Mouse (Mus musculus): ENCODE measurements around the gene Pla2r1.

The Pla2r1 gene

GRCm38 (mm10) chr2:60404763-60405162 lies 148.3 kb downstream of the Pla2r1 start:
- DNase-seq (ENCODE audit: low spot score), result no peak

GRCm38 (mm10) chr2:60401694-60402093 lies 151.4 kb downstream of the Pla2r1 start:
- no peak for DNase-seq (ENCODE audit: low spot score)

GRCm38 (mm10) chr2:60393786-60394185 lies 159.3 kb downstream of the Pla2r1 start:
- DNase-seq (ENCODE audit: low spot score), result no peak

- no peak for DNase-seq (ENCODE audit: low spot score)
These were observed 160.8 kb downstream of the Pla2r1 start for GRCm38 (mm10) chr2:60392286-60392685.

GRCm38 (mm10) chr2:60387363-60387762 lies 165.7 kb downstream of the Pla2r1 start:
- no peak for DNase-seq (ENCODE audit: low spot score)

- DNase-seq (ENCODE audit: low spot score), result no peak
These were observed 166.3 kb downstream of the Pla2r1 start for GRCm38 (mm10) chr2:60386835-60387234.

- DNase-seq (ENCODE audit: low spot score), result no peak
These were observed 168.4 kb downstream of the Pla2r1 start for GRCm38 (mm10) chr2:60384763-60385085.

- no peak for DNase-seq (ENCODE audit: low spot score)
These were observed 168.9 kb downstream of the Pla2r1 start for GRCm38 (mm10) chr2:60384083-60384762.

- DNase-seq (ENCODE audit: low spot score), result peak; percentile 66
These were observed 170.0 kb downstream of the Pla2r1 start, which contains the start of gene Ly75 for GRCm38 (mm10) chr2:60382858-60383669. Ly75 (minus strand) TSS chr2:60383303.

- DNase-seq (ENCODE audit: low spot score), result no peak
These were observed 170.8 kb downstream of the Pla2r1 start for GRCm38 (mm10) chr2:60382346-60382745.

GRCm38 (mm10) chr2:60377260-60377659 lies 175.8 kb downstream of the Pla2r1 start:
- no peak for DNase-seq (ENCODE audit: low spot score)

GRCm38 (mm10) chr2:60375608-60376107 lies 177.4 kb downstream of the Pla2r1 start:
- no peak for DNase-seq (ENCODE audit: low spot score)

- no peak for DNase-seq (ENCODE audit: low spot score)
These were observed 178.0 kb downstream of the Pla2r1 start for GRCm38 (mm10) chr2:60375126-60375525.

GRCm38 (mm10) chr2:60370188-60370587 lies 182.9 kb downstream of the Pla2r1 start:
- no peak for DNase-seq (ENCODE audit: low spot score)

- DNase-seq (ENCODE audit: low spot score), result no peak
These were observed 183.7 kb downstream of the Pla2r1 start for GRCm38 (mm10) chr2:60369454-60369853.

- DNase-seq (ENCODE audit: low spot score), result no peak
These were observed 185.2 kb downstream of the Pla2r1 start for GRCm38 (mm10) chr2:60367871-60368270.
